Mouse (Mus musculus) liver, embryonic 13.5 days (tissue): ENCODE data around the gene Tm4sf20. TPM values are rescaled to one million over a fixed set of nuclear protein-coding genes. Genes with fewer than 3 reads are reported as not detected.

Experiments used
- ATAC-seq: fragments of 200-750 bp; cut with Nextera tagmentation; 2 replicates; pipeline ENCODE4 v1.8.0; 2017; ENCODE audit warnings: low read depth, mild to moderate bottlenecking, moderate number of reproducible peaks, moderate library complexity
- DNase-seq: peaks from one replicate; pipeline ENCODE4 v3.0.0; 2022
- H3K27ac ChIP-seq: fragments of 300-500 bp; sonication (generic); 2 replicates; pipeline ENCODE4 v1.5.1; 2015; ENCODE audit warnings: moderate library complexity, mild to moderate bottlenecking, inconsistent platforms
- H3K27me3 ChIP-seq: fragments of 300-500 bp; sonication (generic); 2 replicates; pipeline ENCODE4 v1.6.1; 2015; ENCODE audit warnings: mild to moderate bottlenecking, inconsistent platforms
- H3K36me3 ChIP-seq: fragments of 300-500 bp; sonication (generic); 2 replicates; pipeline ENCODE4 v1.6.1; 2015; ENCODE audit warnings: mild to moderate bottlenecking, inconsistent platforms
- H3K4me1 ChIP-seq: fragments of 300-500 bp; sonication (generic); replicated peaks from 2 replicates; pipeline ENCODE4 v1.6.1; 2015; ENCODE audit warnings: inconsistent platforms
- H3K4me2 ChIP-seq: fragments of 300-500 bp; sonication (generic); 2 replicates; pipeline ENCODE4 v1.6.1; 2015; ENCODE audit warnings: inconsistent platforms, mild to moderate bottlenecking, moderate library complexity
- H3K4me3 ChIP-seq: fragments of 300-500 bp; sonication (generic); replicated peaks from 2 replicates; pipeline ENCODE4 v1.5.1; 2015; ENCODE audit warnings: mild to moderate bottlenecking, inconsistent platforms
- H3K9ac ChIP-seq: fragments of 300-500 bp; sonication (generic); 2 replicates; pipeline ENCODE4 v1.6.1; 2015; ENCODE audit warnings: mild to moderate bottlenecking, inconsistent platforms
- H3K9me3 ChIP-seq: fragments of 300-500 bp; sonication (generic); replicated peaks from 2 replicates; pipeline ENCODE4 v1.6.1; 2016; ENCODE audit warnings: inconsistent platforms
- WGBS: fragments of 180-500 bp; shearing (Covaris S2); methylation state at CpG from one replicate; pipeline ENCODE4 v1.1.7; 2015; ENCODE audit not compliant: insufficient replicate concordance; 5-methylcytosine and 5-hydroxymethylcytosine counted together
- polyA plus RNA-seq: library from polyadenylated mRNA; unstranded; fragments of >200 nt; fragmentation: Nextera tagmentation; extraction: Ambion mirVana; gene quantifications from 2 replicates; pipeline ENCODE4 v1.2.1, GENCODE M21; 2015

The Tm4sf20 gene
- polyA plus RNA-seq, 1 experiment from 2014 or later = not detected

DNA sequence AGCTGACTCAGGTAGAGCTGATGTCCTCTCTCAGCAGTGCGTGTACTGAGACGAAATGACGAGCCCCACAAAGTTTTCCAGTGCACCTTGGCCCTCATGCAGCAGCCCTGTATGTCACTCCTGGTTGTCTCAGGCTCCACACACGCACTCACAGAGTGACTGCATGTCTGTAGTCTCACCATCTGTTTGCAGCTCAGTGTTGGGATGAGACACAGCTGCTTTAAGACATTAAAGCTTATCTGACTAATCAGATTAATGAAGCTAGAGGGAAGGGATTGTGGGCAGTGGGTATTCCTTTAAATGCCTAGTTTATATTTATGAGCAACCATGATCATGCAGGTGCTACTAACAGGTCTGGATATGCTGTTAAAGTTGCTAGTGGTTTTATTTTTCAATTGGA is 21.9 kb downstream of the Tm4sf20 start:
- Histone ChIP-seq H3K27ac (0 out of 2 replicates have a peak overlapping the region, but pooled peaks have one; percentile 11), H3K4me1 (peaks cover 19% of the 10 kb centered on the region), H3K4me2 (no peak overlapping the region), H3K4me3 (no peak overlapping the region), H3K27me3 (no peaks in the 10 kb centered on the region), H3K9ac (no peak overlapping the region), H3K9me3 (no peaks in the 10 kb centered on the region), H3K36me3 (peaks cover 40% of the 10 kb centered on the region)
- ATAC-seq (no peak), DNase-seq (no peak)
- 85% methylated on average over 4 of the region's 4 CpGs for WGBS

- H3K4me1 ChIP-seq = peaks cover 19% of the 10 kb centered on the region
- ATAC-seq (no peak), DNase-seq (no peak)
- no peak overlapping the region for H3K27ac ChIP-seq
- no peak overlapping the region for H3K4me3 ChIP-seq
- H3K27me3 ChIP-seq = no peaks in the 10 kb centered on the region
- 90% methylated on average over 3 of the region's 3 CpGs for WGBS
- no peak overlapping the region for H3K9ac ChIP-seq
- H3K4me2 ChIP-seq = no peak overlapping the region
- peaks cover 43% of the 10 kb centered on the region for H3K36me3 ChIP-seq
- no peaks in the 10 kb centered on the region for H3K9me3 ChIP-seq
These were observed 24.3 kb downstream of the Tm4sf20 start for GRCm38 (mm10) chr1:82743962-82744361.

DNA sequence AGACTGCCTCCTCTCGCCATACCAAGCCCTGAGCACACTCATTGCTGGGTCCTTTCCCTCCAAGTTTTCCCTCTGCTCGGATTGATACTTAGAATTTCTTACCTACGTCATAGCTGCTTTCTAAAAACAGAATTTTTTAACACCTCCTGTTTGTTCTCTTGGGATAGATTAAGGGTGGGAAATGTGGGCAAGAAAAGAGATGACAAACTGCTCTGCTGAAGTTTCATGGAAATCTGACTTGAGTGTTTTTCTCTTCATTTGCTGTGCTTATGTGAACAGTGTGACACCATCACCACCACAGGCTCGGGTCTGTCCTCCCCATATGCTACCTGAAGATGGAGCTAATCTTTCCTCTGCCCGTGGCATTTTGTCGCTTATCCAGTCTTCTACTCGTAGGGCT is 26.7 kb downstream of the Tm4sf20 start:
- Histone ChIP-seq H3K36me3 (peaks cover 54% of the 10 kb centered on the region), H3K27ac (no peak overlapping the region), H3K4me1 (peaks cover 3% of the 10 kb centered on the region; the same call in 1 of the 2 replicates)

GRCm38 (mm10) chr1:82738066-82738465 is 30.2 kb downstream of the Tm4sf20 start:
- Histone ChIP-seq H3K27me3 (no peaks in the 10 kb centered on the region), H3K27ac (no peak overlapping the region), H3K9ac (no peak overlapping the region), H3K4me2 (no peak overlapping the region), H3K36me3 (peaks cover 74% of the 10 kb centered on the region), H3K4me1 (peaks cover 5% of the 10 kb centered on the region), H3K9me3 (no peaks in the 10 kb centered on the region), H3K4me3 (no peak overlapping the region)
- 81% methylated on average over 1 of the region's 1 CpGs for WGBS
- DNase-seq (no peak), ATAC-seq (no peak)

More for the DNA sequence above, 26.7 kb downstream of the Tm4sf20 start:
- Histone ChIP-seq H3K4me3 (no peak overlapping the region), H3K4me2 (no peak overlapping the region), H3K9ac (no peak overlapping the region), H3K27me3 (no peaks in the 10 kb centered on the region), H3K9me3 (no peaks in the 10 kb centered on the region)
- no peak for ATAC-seq
- no peak for DNase-seq
- WGBS = 82% methylated on average over 7 of the region's 7 CpGs

GRCm38 (mm10) chr1:82733357-82733756 is 34.9 kb downstream of the Tm4sf20 start:
- H3K27ac ChIP-seq = no peak overlapping the region
- DNase-seq (no peak), ATAC-seq (peak; percentile 58)
- peaks cover 89% of the 10 kb centered on the region for H3K36me3 ChIP-seq
- H3K27me3 ChIP-seq = no peaks in the 10 kb centered on the region
- WGBS = 52% methylated on average over 1 of the region's 1 CpGs
- H3K4me1 ChIP-seq = peaks cover 14% of the 10 kb centered on the region
- no peak overlapping the region for H3K9ac ChIP-seq
- H3K4me3 ChIP-seq = no peak overlapping the region
- no peak overlapping the region for H3K4me2 ChIP-seq
- no peaks in the 10 kb centered on the region for H3K9me3 ChIP-seq

- H3K4me3 ChIP-seq = peak overlapping the region; percentile 86
- 28% methylated on average over 5 of the region's 5 CpGs for WGBS
- peak overlapping the region; percentile 94 for H3K4me2 ChIP-seq
- no peaks in the 10 kb centered on the region for H3K9me3 ChIP-seq
- ATAC-seq (no peak), DNase-seq (no peak)
- H3K9ac ChIP-seq = peak overlapping the region; percentile 94
- H3K4me1 ChIP-seq = peaks cover 23% of the 10 kb centered on the region
- peak overlapping the region; percentile 94 for H3K27ac ChIP-seq
- H3K27me3 ChIP-seq = 0 out of 2 replicates have a peak, but pooled peaks cover 4% of the 10 kb centered on the region
- H3K36me3 ChIP-seq = peaks cover 36% of the 10 kb centered on the region
These were observed 41.8 kb downstream of the Tm4sf20 start for GRCm38 (mm10) chr1:82726482-82726881.

DNA sequence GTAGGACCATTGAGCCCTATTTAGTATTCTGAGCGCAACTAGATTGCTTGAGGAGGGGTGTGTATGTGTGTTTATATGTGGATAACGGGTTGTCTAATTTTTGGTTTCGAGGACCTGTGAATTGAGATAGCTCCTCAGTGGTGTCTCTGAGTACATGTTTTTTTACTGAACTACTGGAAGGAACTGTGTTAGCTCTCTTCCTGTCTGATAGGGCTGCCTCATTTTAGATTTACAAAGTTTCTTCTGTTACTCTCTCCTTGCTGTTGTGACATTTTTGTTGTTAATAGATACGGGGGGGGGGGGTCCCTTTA is 42.4 kb downstream of the Tm4sf20 start:
- ATAC-seq = peak; percentile 55
- peak overlapping the region; percentile 94 for H3K27ac ChIP-seq
- H3K9me3 ChIP-seq = no peaks in the 10 kb centered on the region
- peaks cover 30% of the 10 kb centered on the region for H3K36me3 ChIP-seq
- H3K4me3 ChIP-seq = peak overlapping the region; percentile 86
- H3K9ac ChIP-seq = peak overlapping the region; percentile 94
- H3K4me1 ChIP-seq = peaks cover 25% of the 10 kb centered on the region
- H3K4me2 ChIP-seq = peak overlapping the region; percentile 94
- H3K27me3 ChIP-seq = 0 out of 2 replicates have a peak, but pooled peaks cover 4% of the 10 kb centered on the region
- 16% methylated on average over 4 of the region's 4 CpGs for WGBS
- peak; percentile 32 for DNase-seq

DNA sequence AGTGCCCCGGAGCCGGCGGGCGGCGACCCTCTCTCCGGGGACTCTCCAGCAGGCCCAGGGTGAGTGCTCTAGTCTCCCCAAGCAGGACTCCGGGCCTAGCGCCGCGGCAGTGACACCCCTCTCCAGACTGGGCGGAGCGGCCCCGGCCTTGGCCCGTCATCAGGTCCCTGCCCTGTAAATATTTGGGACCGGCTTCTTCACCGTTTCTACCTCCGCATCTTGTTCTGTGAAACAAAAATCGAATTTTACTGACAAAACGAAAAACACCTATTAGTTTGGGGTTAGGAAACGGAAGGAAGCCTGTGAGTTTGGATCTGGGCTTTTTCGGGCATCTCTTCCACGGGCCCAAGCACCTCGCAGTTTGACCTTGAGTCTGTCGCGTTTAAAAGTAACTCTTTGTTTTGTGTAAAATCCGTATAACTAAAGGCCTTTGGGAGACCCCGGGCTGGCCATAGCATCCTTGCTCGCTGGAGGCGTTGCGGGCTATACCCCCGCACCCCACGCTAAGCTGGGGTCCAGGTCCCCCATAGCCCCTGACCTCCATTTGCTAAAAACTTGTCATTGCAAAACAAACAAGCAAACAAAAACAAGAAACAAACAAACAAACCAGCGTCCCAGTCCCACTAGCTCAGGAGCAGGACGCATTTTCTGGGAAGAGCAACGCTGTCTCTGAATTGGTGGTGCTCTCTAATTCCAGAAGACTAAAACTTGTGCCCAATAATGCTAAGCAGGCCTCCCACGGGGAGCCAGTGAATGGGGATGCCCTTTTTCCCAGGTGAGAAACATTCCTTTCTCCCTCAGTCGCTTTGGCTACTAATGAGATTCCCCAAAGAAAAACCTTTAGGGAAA is 43.0 kb downstream of the Tm4sf20 start:
- H3K4me1 ChIP-seq = peaks cover 30% of the 10 kb centered on the region
- H3K36me3 ChIP-seq = peaks cover 24% of the 10 kb centered on the region
- 0 out of 2 replicates have a peak, but pooled peaks cover 4% of the 10 kb centered on the region for H3K27me3 ChIP-seq
- H3K27ac ChIP-seq = peak overlapping the region; percentile 94
- H3K4me2 ChIP-seq = peak overlapping the region; percentile 94
- peak overlapping the region; percentile 94 for H3K9ac ChIP-seq
- ATAC-seq (peak; percentile 97), DNase-seq (peak; percentile 78)
- H3K4me3 ChIP-seq = peak overlapping the region; percentile 86
- 2% methylated on average over 37 of the region's 37 CpGs for WGBS
- H3K9me3 ChIP-seq = no peaks in the 10 kb centered on the region

DNA sequence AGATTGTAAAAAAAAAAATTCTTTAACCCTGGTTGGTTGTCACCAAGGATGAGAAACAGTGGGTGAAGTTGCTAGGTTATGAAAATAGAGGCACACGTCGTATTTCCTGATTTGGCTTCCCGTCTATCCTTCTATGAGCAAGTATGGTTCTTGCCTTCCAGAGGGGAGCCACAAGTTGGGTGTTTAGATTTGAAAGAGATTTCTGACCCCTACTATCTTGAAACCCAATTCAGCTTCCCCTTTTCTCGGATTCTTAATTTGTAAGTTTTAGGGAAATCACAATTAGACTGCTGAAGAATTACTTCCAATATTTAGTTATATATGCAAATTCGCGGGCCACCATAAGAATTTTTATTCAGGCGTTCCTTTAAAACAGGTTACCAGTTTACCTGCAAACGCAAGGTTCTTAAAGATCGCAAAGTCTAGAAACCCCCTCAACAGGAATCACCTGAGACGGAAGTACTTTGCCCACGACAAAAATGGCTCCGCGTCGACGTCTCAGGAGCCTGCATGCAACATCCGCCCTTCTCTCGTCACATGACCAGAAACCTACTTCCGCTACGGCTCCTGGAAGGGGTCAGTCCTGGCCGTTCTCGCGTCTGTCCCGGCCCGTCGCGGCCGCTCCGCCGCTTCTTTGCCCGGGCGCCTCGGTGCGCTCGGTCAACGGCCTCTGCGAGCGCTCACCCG is 43.8 kb downstream of the Tm4sf20 start, which contains the start of gene Mff:
TSS of gene Mff (plus strand) at position 552 of the 687 bp plus-strand sequence.
- Histone ChIP-seq H3K4me3 (peak within 1 kb of the TSS; percentile 86), H3K27me3 (0 out of 2 replicates have a peak, but pooled peaks cover 4% of the 10 kb centered on the region), H3K4me1 (peaks cover 36% of the 10 kb centered on the region), H3K36me3 (peaks cover 17% of the 10 kb centered on the region), H3K4me2 (peak within 1 kb of the TSS; percentile 94), H3K9me3 (no peaks in the 10 kb centered on the region), H3K27ac (peak within 1 kb of the TSS; percentile 94), H3K9ac (peak within 1 kb of the TSS; percentile 94)
- DNase-seq (peak; percentile 86), ATAC-seq (peak; percentile 95)
- WGBS = 7% methylated on average over 38 of the region's 38 CpGs

GRCm38 (mm10) chr1:82717816-82718512 is 50.3 kb downstream of the Tm4sf20 start:
- ATAC-seq (peak; percentile 87), DNase-seq (no peak)
- peak overlapping the region; percentile 27 for H3K4me2 ChIP-seq
- 0 out of 2 replicates have a peak, but pooled peaks cover 4% of the 10 kb centered on the region for H3K27me3 ChIP-seq
- H3K9ac ChIP-seq = no peak overlapping the region
- peak overlapping the region; percentile 69 for H3K27ac ChIP-seq
- no peak overlapping the region for H3K4me3 ChIP-seq
- no peaks in the 10 kb centered on the region for H3K9me3 ChIP-seq
- no peaks in the 10 kb centered on the region for H3K36me3 ChIP-seq
- WGBS = 44% methylated on average over 9 of the region's 9 CpGs
- peaks cover 34% of the 10 kb centered on the region for H3K4me1 ChIP-seq
